Mouse (Mus musculus) brain, embryonic 14.5 days (tissue): ENCODE data around the gene Bfar. TPM values are rescaled to one million over a fixed set of nuclear protein-coding genes. Genes with fewer than 3 reads are reported as not detected.
"Not testable (repeated sequence)": the region's sequence is repeated elsewhere in the genome, so short reads cannot be mapped to it uniquely, and the experiment has no call there.

Source experiments
- DNase-seq: peaks from one replicate; pipeline ENCODE4 v3.0.0-alpha.2; 2011; ENCODE audit warnings: low read depth
- CTCF ChIP-seq: fragments of 200-500 bp; IDR thresholded peaks from 2 replicates; pipeline ENCODE4 v1.5.1; 2012; ENCODE audit warnings: inconsistent platforms, mild to moderate bottlenecking, moderate library complexity, borderline replicate concordance; ENCODE audit not compliant: insufficient read depth, insufficient read length; ENCODE audit errors: extremely low read depth
- POLR2A ChIP-seq: fragments of 200-500 bp; IDR thresholded peaks from 2 replicates; pipeline ENCODE4 v1.6.1; 2012; ENCODE audit warnings: mild to moderate bottlenecking, inconsistent platforms, borderline replicate concordance; ENCODE audit not compliant: poor library complexity, insufficient read depth, insufficient read length, severe bottlenecking; ENCODE audit errors: extremely low read depth
- polyA plus RNA-seq: library from polyadenylated mRNA; depleted of rRNA; stranded (reverse); fragments of >200 nt; gene quantifications from 2 replicates; pipeline ENCODE4 v1.2.3, GENCODE M21; 2012; rRNA removed

The Bfar gene
- polyA plus RNA-seq = 40.1 and 41.5 TPM in 2 replicates

GRCm38 (mm10) chr16:13671685-13672385 lies at the start of gene Bfar, which contains the start of gene 3110001I22Rik:
Gene Bfar, plus strand, starts transcription at chr16:13671858.
Gene 3110001I22Rik, plus strand, starts transcription at chr16:13671929.
- TF ChIP-seq CTCF (no peak), POLR2A (peak; percentile 64; the same call in 1 of the 2 replicates)
- DNase-seq = peak; percentile 98

GRCm38 (mm10) chr16:13628345-13628744 lies 43.3 kb upstream of the Bfar start:
- TF ChIP-seq CTCF (peak; percentile 41; the same call in 1 of the 2 replicates), POLR2A (no peak)
- peak; percentile 63 for DNase-seq

- DNase-seq = not testable (repeated sequence)
These were observed 33.5 kb upstream of the Bfar start for GRCm38 (mm10) chr16:13638198-13638597.

- DNase-seq = no peak
- TF ChIP-seq POLR2A (no peak), CTCF (no peak)
These were observed 32.1 kb upstream of the Bfar start for GRCm38 (mm10) chr16:13639508-13639907.

GRCm38 (mm10) chr16:13640064-13640463 lies 31.6 kb upstream of the Bfar start:
- TF ChIP-seq CTCF (peak; percentile 37; the same call in 1 of the 2 replicates), POLR2A (no peak)
- DNase-seq = peak; percentile 3

- no peak for TF ChIP-seq POLR2A
- no peak for TF ChIP-seq CTCF
- no peak for DNase-seq
These were observed 27.2 kb upstream of the Bfar start for GRCm38 (mm10) chr16:13644474-13644873.

GRCm38 (mm10) chr16:13645930-13646329 lies 25.7 kb upstream of the Bfar start:
- TF ChIP-seq CTCF (no peak), POLR2A (no peak)

GRCm38 (mm10) chr16:13658886-13659285 lies 12.8 kb upstream of the Bfar start:
- no peak for DNase-seq

More at GRCm38 (mm10) chr16:13645930-13646329, 25.7 kb upstream of the Bfar start:
- DNase-seq = no peak

GRCm38 (mm10) chr16:13660736-13661135 lies 10.9 kb upstream of the Bfar start:
- DNase-seq = no peak
- no peak for TF ChIP-seq CTCF
- no peak for TF ChIP-seq POLR2A

More at GRCm38 (mm10) chr16:13658886-13659285, 12.8 kb upstream of the Bfar start:
- TF ChIP-seq CTCF (no peak), POLR2A (no peak)

GRCm38 (mm10) chr16:13667878-13668343 lies 3.7 kb upstream of the Bfar start, which contains the start of gene Parn:
Gene Parn, minus strand, starts transcription at chr16:13668170.
- TF ChIP-seq POLR2A = peak; percentile 36; the same call in 1 of the 2 replicates
- TF ChIP-seq CTCF = no peak
- DNase-seq = peak; percentile 96

- TF ChIP-seq POLR2A (no peak), CTCF (no peak)
These were observed 3.1 kb upstream of the Bfar start for GRCm38 (mm10) chr16:13668402-13669108.

GRCm38 (mm10) chr16:13669282-13669681 lies 2.4 kb upstream of the Bfar start:
- no peak for TF ChIP-seq CTCF
- no peak for TF ChIP-seq POLR2A
- no peak for DNase-seq

More at GRCm38 (mm10) chr16:13668402-13669108, 3.1 kb upstream of the Bfar start:
- no peak for DNase-seq

GRCm38 (mm10) chr16:13670896-13671295 lies 762 bp upstream of the Bfar start:
- not testable (repeated sequence) for DNase-seq
